Mouse (Mus musculus) lung, postnatal 0 days (tissue): ENCODE data around the gene Tmem132d.

Experiments
- CTCF ChIP-seq: IDR thresholded peaks from 2 replicates; pipeline ENCODE4 v1.5.1; 2016; ENCODE audit warnings: antibody characterized with exemption, mild to moderate bottlenecking
- EP300 ChIP-seq: IDR thresholded peaks from 2 replicates; pipeline ENCODE4 v1.6.1; 2016; ENCODE audit warnings: antibody characterized with exemption, mild to moderate bottlenecking, control low read depth

DNA sequence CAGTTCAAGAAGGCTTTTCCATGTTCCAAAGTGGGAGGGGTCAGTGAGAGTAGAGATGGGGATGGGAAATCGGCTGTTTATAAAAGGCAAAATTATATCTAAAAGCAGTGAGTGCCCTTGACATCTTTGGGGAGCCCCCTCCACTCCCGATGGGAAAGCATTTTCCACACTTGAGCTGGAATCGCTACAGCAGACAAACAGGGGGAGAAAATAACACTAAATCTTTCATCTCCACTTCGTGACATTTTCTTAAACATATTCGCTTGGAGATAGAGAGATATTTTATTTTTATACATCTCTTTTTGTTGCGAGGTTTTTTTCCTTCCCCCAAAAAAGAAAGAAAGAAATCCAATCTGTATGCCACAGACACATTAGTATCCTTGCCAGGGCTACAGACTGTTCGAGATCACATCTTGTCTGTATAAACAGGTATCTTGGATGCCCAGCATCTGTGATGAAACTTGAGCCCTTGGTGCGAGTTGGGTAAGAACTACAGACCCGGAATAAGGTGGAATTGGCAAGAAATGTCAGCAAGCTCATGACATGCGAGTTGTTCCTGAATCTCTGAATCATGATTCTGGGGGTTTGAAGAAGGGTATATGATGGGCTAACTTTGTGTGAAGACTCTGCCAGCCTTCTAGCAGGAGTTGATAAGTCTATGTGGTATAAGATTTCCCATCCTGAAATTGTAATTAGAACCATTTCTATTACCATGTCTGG lies 436.2 kb downstream of the Tmem132d start:
- TF ChIP-seq EP300 (no peak), CTCF (no peak)
